Mouse (Mus musculus) intestine, postnatal 0 days (tissue): Measurements from ENCODE around the gene Pabpc1l. TPM values are rescaled to one million over a fixed set of nuclear protein-coding genes. Genes with fewer than 3 reads are reported as not detected.

Source experiments
- ATAC-seq: fragments of 200-750 bp; cut with Nextera tagmentation; 2 replicates; pipeline ENCODE4 v1.8.0; 2017; ENCODE audit warnings: mild to moderate bottlenecking, moderate TSS enrichment, moderate library complexity
- H3K27ac ChIP-seq: fragments of 300-500 bp; sonication (generic); 2 replicates; pipeline ENCODE4 v1.5.1; 2014; ENCODE audit warnings: mild to moderate bottlenecking, low read depth, low read length, moderate library complexity
- H3K27me3 ChIP-seq: fragments of 300-500 bp; sonication (generic); replicated peaks from 2 replicates; pipeline ENCODE4 v1.6.1; 2014; ENCODE audit warnings: low read length, mixed read lengths; ENCODE audit not compliant: control insufficient read depth, insufficient read depth
- H3K36me3 ChIP-seq: fragments of 300-500 bp; sonication (generic); 2 replicates; pipeline ENCODE4 v1.6.1; 2014; ENCODE audit warnings: mild to moderate bottlenecking, moderate library complexity; ENCODE audit not compliant: control insufficient read depth, insufficient read depth
- H3K4me1 ChIP-seq: fragments of 300-500 bp; sonication (generic); replicated peaks from 2 replicates; pipeline ENCODE4 v1.6.1; 2014; ENCODE audit warnings: antibody characterized with exemption, low read length, mixed read lengths; ENCODE audit not compliant: control insufficient read depth, insufficient read depth
- H3K4me2 ChIP-seq: fragments of 300-500 bp; sonication (generic); replicated peaks from 2 replicates; pipeline ENCODE4 v1.6.1; 2014; ENCODE audit warnings: low read depth, mild to moderate bottlenecking, moderate library complexity
- H3K4me3 ChIP-seq: fragments of 300-500 bp; sonication (generic); 2 replicates; pipeline ENCODE4 v1.5.1; 2014; ENCODE audit warnings: low read depth, low read length
- H3K9ac ChIP-seq: fragments of 300-500 bp; sonication (generic); 2 replicates; pipeline ENCODE4 v1.6.1; 2014; ENCODE audit warnings: mild to moderate bottlenecking, low read depth, low read length
- H3K9me3 ChIP-seq: fragments of 300-500 bp; sonication (generic); 2 replicates; pipeline ENCODE4 v1.6.1; 2016; ENCODE audit warnings: mixed run types; ENCODE audit not compliant: control insufficient read depth
- CTCF ChIP-seq: sonication (generic); IDR thresholded peaks from 2 replicates; pipeline ENCODE4 v1.5.1; 2016; ENCODE audit warnings: low read depth, mild to moderate bottlenecking, control low read depth, antibody characterized with exemption, moderate library complexity
- WGBS: fragments of 180-500 bp; shearing (Covaris S2); extraction: QIAGEN DNeasy Blood & Tissue Kit; methylation state at CpG from one replicate; pipeline ENCODE4 v1.1.7; 2014; 5-methylcytosine and 5-hydroxymethylcytosine counted together
- polyA plus RNA-seq: library from polyadenylated mRNA; unstranded; fragments of >200 nt; fragmentation: Nextera tagmentation; extraction: Ambion mirVana; gene quantifications from 2 replicates; pipeline ENCODE4 v1.2.1, GENCODE M21; 2015

Gene Pabpc1l
- polyA plus RNA-seq, 1 experiment from 2014 or later: 0.94 TPM

- H3K27ac ChIP-seq: no peak overlapping the region
- H3K4me3 ChIP-seq: peak overlapping the region; percentile 92
- no peaks in the 10 kb centered on the region for H3K36me3 ChIP-seq
- H3K4me2 ChIP-seq: peak overlapping the region; percentile 84
- TF ChIP-seq CTCF: no peak
- no peaks in the 10 kb centered on the region for H3K27me3 ChIP-seq
- H3K4me1 ChIP-seq: no peaks in the 10 kb centered on the region; the same call in 1 of the 2 replicates
- H3K9ac ChIP-seq: peak overlapping the region; percentile 61; the same call in 1 of the 2 replicates
- H3K9me3 ChIP-seq: no peaks in the 10 kb centered on the region
- 23% methylated on average over 5 of the region's 5 CpGs for WGBS
- no peak for ATAC-seq
Observed at GRCm38 (mm10) chr2:164075088-164075487, 49.8 kb downstream of the Pabpc1l start.

GRCm38 (mm10) chr2:164076874-164077425 lies 51.7 kb downstream of the Pabpc1l start:
- H3K36me3 ChIP-seq: peaks cover 12% of the 10 kb centered on the region
- no peak overlapping the region for H3K4me3 ChIP-seq
- TF ChIP-seq CTCF: no peak
- 88% methylated on average over 8 of the region's 8 CpGs for WGBS
- no peak overlapping the region for H3K4me2 ChIP-seq
- H3K9me3 ChIP-seq: no peaks in the 10 kb centered on the region
- no peak for ATAC-seq
- no peak overlapping the region for H3K27ac ChIP-seq
- no peaks in the 10 kb centered on the region for H3K27me3 ChIP-seq
- H3K9ac ChIP-seq: no peak overlapping the region
- no peaks in the 10 kb centered on the region; the same call in 1 of the 2 replicates for H3K4me1 ChIP-seq

- Histone ChIP-seq H3K27ac (no peak overlapping the region), H3K9ac (no peak overlapping the region), H3K36me3 (peaks cover 20% of the 10 kb centered on the region), H3K4me1 (no peaks in the 10 kb centered on the region; the same call in 1 of the 2 replicates), H3K9me3 (no peaks in the 10 kb centered on the region), H3K27me3 (no peaks in the 10 kb centered on the region), H3K4me3 (no peak overlapping the region), H3K4me2 (no peak overlapping the region)
- no peak for TF ChIP-seq CTCF
- WGBS: 75% methylated on average over 5 of the region's 5 CpGs
- ATAC-seq: no peak
Observed at GRCm38 (mm10) chr2:164077875-164078274, 52.6 kb downstream of the Pabpc1l start.

- Histone ChIP-seq H3K4me2 (no peak overlapping the region), H3K27ac (no peak overlapping the region), H3K4me3 (no peak overlapping the region), H3K4me1 (no peaks in the 10 kb centered on the region; the same call in 1 of the 2 replicates), H3K36me3 (peaks cover 36% of the 10 kb centered on the region), H3K9me3 (no peaks in the 10 kb centered on the region), H3K27me3 (no peaks in the 10 kb centered on the region), H3K9ac (no peak overlapping the region)
- ATAC-seq: no peak
- WGBS: 76% methylated on average over 6 of the region's 6 CpGs
- no peak for TF ChIP-seq CTCF
Observed at GRCm38 (mm10) chr2:164079488-164079887, 54.2 kb downstream of the Pabpc1l start.

- H3K27ac ChIP-seq: no peak overlapping the region
- no peak overlapping the region for H3K4me2 ChIP-seq
- no peaks in the 10 kb centered on the region for H3K4me1 ChIP-seq
- H3K36me3 ChIP-seq: peaks cover 42% of the 10 kb centered on the region
- H3K4me3 ChIP-seq: no peak overlapping the region
- H3K9ac ChIP-seq: no peak overlapping the region
- 96% methylated on average over 10 of the region's 10 CpGs for WGBS
- no peaks in the 10 kb centered on the region for H3K9me3 ChIP-seq
- TF ChIP-seq CTCF: no peak
- no peaks in the 10 kb centered on the region for H3K27me3 ChIP-seq
- ATAC-seq: no peak
Observed at GRCm38 (mm10) chr2:164081577-164081976, 56.3 kb downstream of the Pabpc1l start.

GRCm38 (mm10) chr2:164082175-164082574 lies 56.9 kb downstream of the Pabpc1l start:
- WGBS: 85% methylated on average over 10 of the region's 10 CpGs
- H3K36me3 ChIP-seq: peaks cover 48% of the 10 kb centered on the region

More at GRCm38 (mm10) chr2:164082175-164082574, 56.9 kb downstream of the Pabpc1l start:
- no peak overlapping the region for H3K4me2 ChIP-seq
- no peaks in the 10 kb centered on the region for H3K4me1 ChIP-seq
- H3K27me3 ChIP-seq: no peaks in the 10 kb centered on the region
- no peaks in the 10 kb centered on the region for H3K9me3 ChIP-seq
- H3K4me3 ChIP-seq: no peak overlapping the region
- H3K27ac ChIP-seq: no peak overlapping the region
- ATAC-seq: no peak
- no peak for TF ChIP-seq CTCF
- H3K9ac ChIP-seq: no peak overlapping the region
